Mouse (Mus musculus) erythroblast, embryonic 14.5 days (primary cell): ENCODE measurements around the gene Rab22a.
"Not testable (repeated sequence)": the region's sequence is repeated elsewhere in the genome, so short reads cannot be mapped to it uniquely, and the experiment has no call there.

Source experiments
- GATA1 ChIP-seq: IDR thresholded peaks from 2 replicates; pipeline ENCODE4 v1.6.1; 2012; ENCODE audit warnings: low read length, inconsistent platforms, mixed read lengths
- TAL1 ChIP-seq: IDR thresholded peaks from 3 replicates; pipeline ENCODE4 v1.6.1; 2012; ENCODE audit warnings: low read length, inconsistent platforms, mixed read lengths

DNA sequence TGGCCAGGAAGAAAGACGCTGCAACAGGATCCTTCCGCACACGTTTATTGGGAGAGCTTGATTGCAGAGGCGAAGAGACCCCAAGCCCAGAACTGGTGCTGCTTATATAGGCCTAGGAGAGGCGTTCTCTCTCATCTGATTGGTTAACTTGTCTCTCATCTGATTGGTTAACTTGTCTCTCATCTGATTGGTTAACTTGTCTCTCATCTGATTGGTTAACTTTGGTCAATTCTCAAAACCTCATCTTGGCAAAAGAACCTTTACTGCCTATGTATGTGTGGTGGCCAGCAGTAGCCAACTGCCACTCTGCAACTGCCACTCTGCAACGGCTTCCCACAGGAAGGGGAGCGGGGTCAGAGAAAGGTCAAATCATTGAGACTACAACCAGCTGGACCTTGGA lies 59.6 kb downstream of the Rab22a start, which contains the start of gene 1700010B08Rik:
- not testable (repeated sequence) for TF ChIP-seq GATA1, TAL1
